Mouse (Mus musculus): ENCODE measurements around the gene Cog5.

GRCm38 (mm10) chr12:31920464-31921405 lies 266.1 kb downstream of the Cog5 start:
- no peak for TF ChIP-seq CTCF (IDR thresholded peaks at IDR 0.05; ENCODE audit: low read depth)
- TF ChIP-seq EP300 (IDR thresholded peaks at IDR 0.05; ENCODE audit: low read depth), result no peak
